Mouse (Mus musculus) 3134 (cell line): ENCODE measurements around the gene Zbtb42.

ENCODE experiments used
- DNase-seq: peaks from one replicate; pipeline ENCODE4 v3.0.0-alpha.2; 2011; ENCODE audit warnings: low spot score; ENCODE audit not compliant: insufficient read length; ENCODE audit errors: extremely low read depth

Zbtb42 gene

GRCm38 (mm10) chr12:112660576-112661326 is 17.9 kb upstream of the Zbtb42 start:
- no peak for DNase-seq

DNA sequence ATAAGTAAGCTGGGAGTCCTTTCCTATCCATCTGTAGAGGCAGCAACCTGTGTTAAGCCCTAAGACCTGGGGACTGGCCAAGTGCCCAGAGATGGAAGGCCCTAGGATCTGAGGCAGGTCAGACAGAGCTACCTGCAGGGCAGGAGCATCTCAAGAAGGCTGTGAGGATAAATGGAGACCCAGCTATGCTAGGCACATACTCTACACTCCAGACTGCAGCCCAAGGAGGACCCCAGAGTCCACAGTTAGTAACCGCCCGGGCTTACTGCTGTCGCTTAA is 17.4 kb upstream of the Zbtb42 start:
- no peak for DNase-seq

DNA sequence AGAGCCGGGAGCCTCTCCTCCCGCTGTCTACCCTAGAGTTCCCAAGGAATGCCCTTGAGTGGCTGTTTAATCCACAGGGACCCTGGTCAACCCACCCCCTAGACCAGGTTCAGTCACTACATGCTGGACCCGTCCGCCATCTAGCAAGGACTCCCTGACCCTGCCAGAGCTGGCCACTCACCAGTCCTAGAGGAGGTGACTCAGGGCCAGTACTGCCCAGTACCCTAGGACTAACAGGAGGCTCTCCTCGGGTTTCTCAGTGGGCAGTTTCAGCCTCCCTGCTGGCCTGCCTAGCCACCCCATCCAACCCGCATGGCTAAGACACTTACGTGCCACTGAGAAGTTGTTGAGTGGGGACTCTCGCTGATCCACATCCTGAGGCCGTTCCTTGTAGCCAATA is 16.8 kb upstream of the Zbtb42 start:
- no peak for DNase-seq

DNA sequence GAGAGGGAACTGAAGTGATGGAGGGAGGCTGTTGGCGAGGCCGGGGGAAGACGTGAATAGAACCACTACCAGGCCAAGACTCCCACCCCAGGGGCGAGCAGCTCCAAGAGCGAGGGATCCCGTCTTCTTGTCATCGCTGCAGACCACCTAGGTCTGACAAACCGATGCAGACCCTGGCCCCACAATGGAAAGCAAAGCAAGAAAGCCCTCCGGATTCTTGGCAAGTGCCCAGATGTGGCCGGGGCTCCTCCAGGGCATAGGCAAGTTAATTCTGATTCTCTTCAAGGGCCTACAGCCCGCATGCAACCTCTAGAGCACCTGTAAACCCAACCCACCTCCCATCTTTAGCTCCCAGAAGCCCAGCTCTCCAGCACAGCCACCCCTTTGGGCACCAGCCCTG is 15.3 kb upstream of the Zbtb42 start:
- no peak for DNase-seq

GRCm38 (mm10) chr12:112663716-112664115 is 14.9 kb upstream of the Zbtb42 start:
- DNase-seq, result no peak

DNA sequence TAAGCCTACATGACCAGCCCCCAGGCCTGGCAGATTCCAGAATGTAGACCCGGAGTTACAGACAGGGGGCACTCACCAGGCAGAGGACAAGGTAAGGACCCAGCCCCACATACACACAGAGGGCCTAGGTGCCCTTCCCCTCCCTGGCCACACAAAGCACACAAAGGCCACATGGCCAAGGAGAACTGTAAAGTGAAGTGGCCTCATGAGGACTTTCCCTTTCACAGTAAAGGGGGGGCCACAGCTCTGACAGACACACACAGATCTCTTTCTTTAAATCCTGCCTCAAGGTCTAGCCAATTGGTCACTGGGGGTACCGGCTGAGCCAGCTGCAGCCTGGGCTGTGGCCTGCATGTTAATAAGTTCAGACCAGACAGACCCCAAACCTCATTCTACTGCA is 14.5 kb upstream of the Zbtb42 start:
- DNase-seq, result no peak

GRCm38 (mm10) chr12:112664656-112665055 is 14.0 kb upstream of the Zbtb42 start:
- DNase-seq, result no peak

- no peak for DNase-seq
Observed at GRCm38 (mm10) chr12:112665445-112665844, 13.2 kb upstream of the Zbtb42 start.

GRCm38 (mm10) chr12:112665881-112666544 is 12.6 kb upstream of the Zbtb42 start:
- DNase-seq, result no peak

- DNase-seq, result no peak
Observed at GRCm38 (mm10) chr12:112667619-112668297, 10.9 kb upstream of the Zbtb42 start.

- no peak for DNase-seq
Observed at GRCm38 (mm10) chr12:112670718-112671393, 7.8 kb upstream of the Zbtb42 start.

DNA sequence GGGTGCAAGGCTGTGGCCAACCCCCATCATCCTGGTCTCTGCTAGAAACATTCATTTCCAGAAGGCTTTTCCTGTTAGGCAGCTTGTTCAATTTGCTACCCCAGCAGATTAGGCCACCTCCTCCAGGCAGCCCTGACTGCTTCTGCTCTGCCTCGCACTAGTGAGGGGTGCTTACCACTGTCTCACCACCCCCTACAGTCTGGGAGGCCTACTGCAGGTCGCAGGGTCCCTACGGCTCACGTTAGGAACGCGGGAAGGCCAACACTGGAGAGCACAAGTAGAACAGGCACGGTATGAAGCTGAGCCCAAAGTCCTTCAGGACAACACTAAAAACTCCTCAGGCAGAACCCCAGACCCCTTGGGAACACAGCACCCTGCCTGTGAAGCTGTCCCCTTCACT is 6.7 kb upstream of the Zbtb42 start:
- no peak for DNase-seq

- peak; percentile 73 for DNase-seq
Observed at GRCm38 (mm10) chr12:112672744-112673575, 5.7 kb upstream of the Zbtb42 start.

GRCm38 (mm10) chr12:112673576-112674091 is 5.0 kb upstream of the Zbtb42 start:
- peak; percentile 72 for DNase-seq

- DNase-seq, result peak; percentile 80
Observed at GRCm38 (mm10) chr12:112674132-112675011, 4.3 kb upstream of the Zbtb42 start, which contains the start of gene Akt1. Gene Akt1 (minus strand): TSS chr12:112674884.

GRCm38 (mm10) chr12:112675245-112676035 is 3.2 kb upstream of the Zbtb42 start:
- peak; percentile 70 for DNase-seq

DNA sequence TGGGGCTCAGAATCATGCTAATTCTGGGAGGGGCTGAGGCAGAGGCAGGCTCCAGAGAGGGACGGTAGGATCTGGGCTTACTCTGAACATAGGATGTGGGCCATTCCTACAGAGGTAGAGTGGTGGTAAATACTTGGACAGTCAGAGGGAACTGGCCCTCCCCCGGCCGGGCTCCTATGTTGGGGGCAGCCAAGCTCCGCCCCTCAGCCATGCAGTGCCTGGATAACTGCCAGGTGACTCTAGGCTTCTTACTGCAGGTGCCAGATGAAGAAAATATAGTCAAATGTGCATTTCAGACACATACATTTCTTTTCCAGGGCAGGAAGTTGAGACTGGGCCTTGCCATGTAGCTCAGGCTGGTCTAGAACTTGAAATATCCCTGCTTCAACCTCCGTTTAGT is 1.6 kb upstream of the Zbtb42 start:
- DNase-seq, result no peak

DNA sequence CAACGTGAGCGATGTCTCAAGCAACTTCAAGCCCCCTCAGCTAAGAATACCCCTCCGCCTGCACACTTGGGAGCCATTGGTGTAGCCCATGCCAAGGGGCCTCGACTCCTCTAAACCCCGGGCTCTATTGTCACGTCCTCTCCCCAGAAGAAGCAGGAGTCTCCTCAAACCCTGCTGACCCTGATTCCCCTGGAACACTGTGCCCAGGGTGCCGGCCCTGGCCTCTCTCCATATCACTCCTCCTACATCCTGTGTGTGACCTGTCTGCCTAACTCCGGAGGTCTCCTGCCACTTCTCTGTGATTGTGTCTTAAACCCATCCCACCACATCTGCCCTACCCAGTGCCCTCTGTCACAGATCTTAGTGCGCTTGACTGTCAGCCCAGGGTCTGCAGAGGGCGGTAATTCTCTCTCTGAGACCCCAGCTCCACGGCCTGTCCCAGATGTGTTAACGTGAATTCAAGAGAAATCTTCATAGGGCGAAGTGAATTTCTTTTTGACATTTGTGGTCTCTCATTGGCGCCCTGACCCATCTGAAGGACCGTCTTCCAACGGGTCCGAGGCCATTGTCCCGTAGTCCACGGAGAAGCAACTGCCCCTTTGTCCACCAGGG is 579 bp upstream of the Zbtb42 start:
- DNase-seq, result no peak
